Mouse (Mus musculus) urinary bladder, postnatal 14 days (tissue): ENCODE measurements at regions not wholly inside any gene's neighbourhood (a gene's known extent, or its start where the extent isn't known, plus 50 kb on each side); places are given as distances from the start of the nearest gene placed in this dataset.

Experiments
- DNase-seq: peaks from one replicate; pipeline ENCODE4 v3.0.0; 2021; ENCODE audit warnings: low spot score

DNA sequence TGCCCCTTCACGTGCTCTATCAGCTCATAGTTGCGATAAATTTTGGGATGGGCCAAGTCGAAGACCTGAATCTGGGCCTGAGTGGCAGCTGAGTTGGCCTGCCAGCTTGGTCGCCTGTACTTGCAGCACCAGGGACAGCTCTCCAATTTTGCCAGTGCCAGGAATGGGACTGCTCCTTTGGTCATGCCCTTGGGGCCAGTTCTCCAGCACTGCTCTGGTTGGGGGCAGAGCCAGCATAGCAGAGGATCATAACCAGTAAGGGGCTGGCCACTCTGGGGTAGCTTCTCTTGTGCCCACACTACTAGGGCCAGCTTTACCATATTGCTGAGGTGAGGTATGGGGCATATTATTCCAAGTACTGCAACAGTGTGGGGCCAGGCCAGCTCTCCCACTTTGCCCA lies 397.0 kb upstream of the Cadm2 start:
- DNase-seq: no peak

- no peak for DNase-seq
Measured at GRCm38 (mm10) chr16:67989671-67990070, 369.0 kb upstream of the Cadm2 start.

GRCm38 (mm10) chr16:67976565-67976964 lies 355.9 kb upstream of the Cadm2 start:
- DNase-seq: no peak

DNA sequence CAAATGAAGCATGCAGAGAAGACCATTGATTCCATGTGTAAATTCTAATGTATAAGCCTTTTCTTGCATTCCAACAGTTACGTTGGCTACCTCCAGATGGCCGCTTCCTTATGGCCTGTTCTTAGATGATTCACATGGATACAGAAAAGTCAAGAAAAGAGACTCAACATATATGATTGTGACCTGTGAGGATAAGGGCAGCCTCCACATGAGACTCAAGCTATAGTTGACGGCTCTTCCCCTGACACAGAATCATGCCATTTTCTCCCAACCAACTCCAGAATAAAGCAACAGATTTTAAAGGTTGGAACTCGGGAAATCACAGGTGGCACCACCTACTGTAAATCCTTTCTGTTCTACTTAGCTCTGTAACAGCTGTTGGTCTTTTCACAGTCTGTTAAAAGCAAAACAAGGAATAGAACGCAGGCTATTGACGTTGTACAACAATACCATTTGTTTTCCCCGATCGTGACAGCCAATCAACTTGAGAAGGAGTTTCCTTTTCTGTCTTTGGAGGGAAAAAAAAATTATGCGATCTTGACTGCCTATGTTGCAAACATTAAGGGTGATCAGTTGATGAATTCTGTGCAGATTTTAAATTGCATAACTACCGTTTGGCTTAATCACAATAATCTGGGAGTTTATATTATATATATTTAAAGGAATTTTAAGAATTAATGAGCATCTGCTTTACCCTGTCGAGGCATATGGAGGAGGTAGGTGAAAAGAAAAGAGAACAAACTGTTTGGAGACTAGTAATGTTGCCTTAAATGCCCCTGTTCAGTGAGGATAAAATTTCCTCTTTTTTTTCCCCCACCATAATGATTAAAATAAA lies 347.8 kb upstream of the Cadm2 start:
- DNase-seq: no peak

DNA sequence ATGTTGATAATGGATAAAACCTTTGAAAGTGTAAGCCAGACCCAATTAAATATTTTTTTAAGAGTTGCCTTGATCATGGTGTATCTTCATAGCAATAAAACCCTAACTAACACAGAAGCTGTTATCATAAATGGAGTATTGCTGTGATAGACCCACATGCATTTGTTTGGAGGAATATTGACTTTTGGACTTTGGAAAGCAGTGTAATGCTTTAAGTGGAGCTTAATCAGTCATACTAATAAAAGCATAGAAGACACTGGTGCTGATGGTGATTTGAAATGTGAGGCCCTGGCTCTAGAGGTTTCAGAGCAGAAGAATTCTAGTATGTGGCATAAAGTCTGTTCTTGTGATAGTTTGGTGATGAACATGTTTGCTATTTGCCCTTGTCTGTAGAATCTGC lies 328.4 kb upstream of the Cadm2 start:
- DNase-seq: no peak

GRCm38 (mm10) chr16:67944406-67944805 lies 323.7 kb upstream of the Cadm2 start:
- DNase-seq: no peak

GRCm38 (mm10) chr16:67919175-67919574 lies 298.5 kb upstream of the Cadm2 start:
- DNase-seq: no peak

GRCm38 (mm10) chr16:67871304-67872022 lies 250.8 kb upstream of the Cadm2 start:
- DNase-seq: no peak

DNA sequence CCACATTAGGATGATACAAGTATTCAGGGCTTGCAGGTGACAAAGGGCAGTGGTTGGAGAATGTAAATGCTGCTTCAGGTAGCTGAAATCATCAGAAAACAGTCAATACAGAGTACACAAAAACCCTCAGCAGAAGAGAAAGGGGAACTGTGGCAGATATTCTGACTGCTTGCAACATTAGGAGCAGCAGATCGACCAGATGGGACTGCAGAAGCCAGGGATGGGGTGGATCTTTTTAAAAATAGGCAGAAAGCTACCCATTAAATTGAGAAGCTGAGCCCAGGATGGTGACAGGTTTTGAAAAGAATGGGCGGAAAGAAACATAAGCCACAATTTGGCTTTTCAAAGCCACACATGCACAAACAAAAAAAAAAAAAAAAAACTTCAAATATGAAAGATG lies 229.5 kb upstream of the Cadm2 start:
- DNase-seq: no peak

GRCm38 (mm10) chr16:67844481-67844880 lies 223.8 kb upstream of the Cadm2 start:
- no peak for DNase-seq

GRCm38 (mm10) chr16:67797236-67797635 lies 176.5 kb upstream of the Cadm2 start:
- DNase-seq: no peak

DNA sequence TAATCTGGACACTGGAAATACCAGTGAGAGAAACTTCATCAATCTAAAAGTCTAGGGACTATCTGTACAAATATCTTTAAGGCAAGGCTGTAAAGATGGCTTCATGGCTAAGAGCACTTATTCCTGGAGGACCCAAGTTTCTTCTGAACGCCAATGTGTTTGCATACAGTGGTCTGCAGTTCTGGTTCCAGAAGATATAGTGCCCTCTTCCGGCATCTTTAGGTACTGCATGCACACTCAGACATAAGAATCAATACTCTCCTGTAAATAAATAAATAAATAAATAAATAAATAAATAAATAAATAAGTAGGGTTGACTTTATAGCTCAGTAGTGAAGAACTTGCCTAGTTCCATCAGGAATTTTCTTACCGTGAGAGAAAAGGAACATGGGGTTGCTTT lies 155.4 kb upstream of the Cadm2 start:
- peak; percentile 20 for DNase-seq

GRCm38 (mm10) chr16:67769114-67769513 lies 148.4 kb upstream of the Cadm2 start:
- no peak for DNase-seq

DNA sequence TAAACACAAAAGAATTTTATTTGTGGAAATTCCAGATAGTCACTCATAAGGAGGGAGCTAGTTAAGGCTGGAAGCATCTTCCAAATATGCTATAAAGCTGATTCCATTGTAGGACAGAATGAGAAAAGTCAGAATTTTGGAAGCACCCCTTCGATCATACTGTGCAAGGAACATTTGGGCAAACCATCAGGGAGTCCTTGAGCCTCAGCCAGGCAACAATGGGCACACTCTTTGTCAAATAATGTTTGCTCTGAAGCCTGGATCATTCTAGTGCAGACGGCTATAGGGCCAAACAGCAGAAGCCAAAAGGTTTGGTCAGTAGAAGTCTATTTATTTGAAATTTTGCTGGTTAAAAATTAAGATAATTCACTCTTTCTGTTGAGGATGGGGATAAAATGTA lies 114.7 kb upstream of the Cadm2 start:
- no peak for DNase-seq

DNA sequence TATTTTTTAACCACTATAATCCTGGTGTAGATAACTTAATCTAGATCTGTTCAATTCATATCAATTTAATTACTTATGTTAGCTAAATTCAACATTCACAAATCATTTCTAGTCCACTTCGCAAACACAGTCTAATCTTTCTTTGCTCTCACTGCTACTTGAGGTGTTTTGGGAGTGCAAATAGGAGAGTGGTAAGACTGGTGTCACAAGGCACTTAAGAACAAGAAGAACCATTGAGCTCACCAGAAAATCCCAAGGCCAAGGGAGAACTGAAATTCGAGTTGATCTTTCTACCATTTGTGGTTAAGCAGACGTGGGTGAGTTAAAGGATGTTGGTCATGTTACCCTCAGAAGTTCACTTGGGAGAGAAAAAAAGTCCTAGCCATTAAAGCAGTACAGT lies 77.9 kb upstream of the Cadm2 start:
- DNase-seq: no peak
